Comparison of ENCODE assay signal across 9 mouse cellular contexts in genomic region chr14:61309593-61309992, GRCm38 (mm10). TPM values are rescaled to one million over a fixed set of nuclear protein-coding genes. Genes with fewer than 3 reads are reported as not detected.
DNase-seq lines count a peak whose midpoint lies in the region; ATAC-seq lines count a peak whose summit lies in the region.
"Had no signal": no experiment of that assay in that cellular context is flagged by ENCODE, and none has a peak within 500 bp of the region (broad histone marks: within the 10 kb centered on the region; RNA-seq: fewer than 3 reads in every experiment).

Gene Arl11 (plus strand): TSS chr14:61309753.

- no peaks in the 10 kb centered on the region for H3K36me3 ChIP-seq in midbrain, embryonic 10.5 days
- no peaks in the 10 kb centered on the region for H3K36me3 ChIP-seq in midbrain, embryonic 16.5 days (ENCODE audit: control insufficient read depth, insufficient read depth, low read length)
- no peaks in the 10 kb centered on the region for H3K36me3 ChIP-seq in heart, embryonic 15.5 days
- no peaks in the 10 kb centered on the region for H3K36me3 ChIP-seq in hindbrain, embryonic 14.5 days (replicated peaks; ENCODE audit: control insufficient read depth, insufficient read depth)
- no peaks in the 10 kb centered on the region for H3K36me3 ChIP-seq in kidney, embryonic 14.5 days (ENCODE audit: control insufficient read depth, insufficient read depth, low read length)
- H3K36me3 ChIP-seq in midbrain, embryonic 15.5 days (replicated peaks), result no peaks in the 10 kb centered on the region
- H3K36me3 ChIP-seq: neural tube, embryonic 12.5 days had no signal

- DNase-seq in midbrain, embryonic 10.5 days (ENCODE audit: low spot score), result no peak
- peak; percentile 48 for DNase-seq in lung, postnatal 10 days
- peak; percentile 41 for DNase-seq in thymus, postnatal 14 days
- DNase-seq in hindbrain, embryonic 14.5 days (ENCODE audit: low spot score), result no peak

- no peak within 1 kb of the TSS for H3K9ac ChIP-seq in midbrain, embryonic 16.5 days (ENCODE audit: low read depth, low read length)
- H3K9ac ChIP-seq in heart, embryonic 15.5 days, result no peak within 1 kb of the TSS
- no peak within 1 kb of the TSS for H3K9ac ChIP-seq in hindbrain, embryonic 14.5 days
- H3K9ac ChIP-seq in kidney, embryonic 14.5 days (ENCODE audit: low read depth, low read length), result no peak within 1 kb of the TSS
- no peak within 1 kb of the TSS for H3K9ac ChIP-seq in midbrain, embryonic 15.5 days
- H3K9ac ChIP-seq: neural tube, embryonic 12.5 days had no signal

- H3K9me3 ChIP-seq in midbrain, embryonic 10.5 days (replicated peaks), result no peaks in the 10 kb centered on the region
- H3K9me3 ChIP-seq in midbrain, embryonic 16.5 days (replicated peaks; ENCODE audit: control insufficient read depth, low read length, poor library complexity, severe bottlenecking), result no peaks in the 10 kb centered on the region
- H3K9me3 ChIP-seq in heart, embryonic 15.5 days (replicated peaks), result no peaks in the 10 kb centered on the region
- no peaks in the 10 kb centered on the region for H3K9me3 ChIP-seq in hindbrain, embryonic 14.5 days (ENCODE audit: control insufficient read depth, low read length)
- no peaks in the 10 kb centered on the region for H3K9me3 ChIP-seq in kidney, embryonic 14.5 days (ENCODE audit: control insufficient read depth, low read length)
- H3K9me3 ChIP-seq in midbrain, embryonic 15.5 days, result no peaks in the 10 kb centered on the region
- H3K9me3 ChIP-seq: neural tube, embryonic 12.5 days had no signal

- H3K27ac ChIP-seq in midbrain, embryonic 10.5 days (replicated peaks), result 0 out of 2 replicates have a peak within 1 kb of the TSS, but pooled peaks have one; percentile 49
- no peak within 1 kb of the TSS for H3K27ac ChIP-seq in midbrain, embryonic 16.5 days (ENCODE audit: low read length)
- H3K27ac ChIP-seq in heart, embryonic 15.5 days, result peak within 1 kb of the TSS; percentile 13
- no peak within 1 kb of the TSS for H3K27ac ChIP-seq in hindbrain, embryonic 14.5 days
- no peak within 1 kb of the TSS; the same call in 1 of the 2 replicates for H3K27ac ChIP-seq in kidney, embryonic 14.5 days (ENCODE audit: low read depth, low read length)
- H3K27ac ChIP-seq in midbrain, embryonic 15.5 days, result no peak within 1 kb of the TSS
- H3K27ac ChIP-seq: neural tube, embryonic 12.5 days had no signal

- peaks cover 11% of the 10 kb centered on the region for H3K4me1 ChIP-seq in midbrain, embryonic 10.5 days
- H3K4me1 ChIP-seq in midbrain, embryonic 16.5 days (ENCODE audit: control insufficient read depth, insufficient read depth, low read length), result no peaks in the 10 kb centered on the region
- H3K4me1 ChIP-seq in heart, embryonic 15.5 days (replicated peaks), result peaks cover 19% of the 10 kb centered on the region
- 0 out of 2 replicates have a peak, but pooled peaks cover 5% of the 10 kb centered on the region for H3K4me1 ChIP-seq in hindbrain, embryonic 14.5 days (replicated peaks; ENCODE audit: control insufficient read depth, insufficient read depth, low read length)
- H3K4me1 ChIP-seq in kidney, embryonic 14.5 days (ENCODE audit: control insufficient read depth, insufficient read depth, low read length), result peaks cover 11% of the 10 kb centered on the region; the same call in 1 of the 2 replicates
- no peaks in the 10 kb centered on the region for H3K4me1 ChIP-seq in midbrain, embryonic 15.5 days
- H3K4me1 ChIP-seq: neural tube, embryonic 12.5 days had no signal

- 76% methylated on average over 6 of the region's 6 CpGs for WGBS in midbrain, embryonic 10.5 days
- 72% methylated on average over 6 of the region's 6 CpGs for WGBS in midbrain, embryonic 16.5 days
- WGBS in heart, embryonic 15.5 days, result 55% methylated on average over 6 of the region's 6 CpGs
- WGBS in hindbrain, embryonic 14.5 days, result 69% methylated on average over 6 of the region's 6 CpGs
- WGBS in kidney, embryonic 14.5 days, result 55% methylated on average over 6 of the region's 6 CpGs
- WGBS in midbrain, embryonic 15.5 days, result 76% methylated on average over 6 of the region's 6 CpGs

- H3K4me3 ChIP-seq in midbrain, embryonic 10.5 days, result no peak within 1 kb of the TSS
- no peak within 1 kb of the TSS for H3K4me3 ChIP-seq in midbrain, embryonic 16.5 days (ENCODE audit: low read depth, low read length)
- no peak within 1 kb of the TSS for H3K4me3 ChIP-seq in heart, embryonic 15.5 days
- H3K4me3 ChIP-seq in hindbrain, embryonic 14.5 days (replicated peaks; ENCODE audit: low read length), result no peak within 1 kb of the TSS
- H3K4me3 ChIP-seq in kidney, embryonic 14.5 days (ENCODE audit: low read length), result no peak within 1 kb of the TSS
- no peak within 1 kb of the TSS for H3K4me3 ChIP-seq in midbrain, embryonic 15.5 days
- H3K4me3 ChIP-seq: neural tube, embryonic 12.5 days had no signal

- no peak within 1 kb of the TSS for H3K4me2 ChIP-seq in midbrain, embryonic 16.5 days (ENCODE audit: low read length)
- peak within 1 kb of the TSS; percentile 17; the same call in 1 of the 2 replicates for H3K4me2 ChIP-seq in heart, embryonic 15.5 days
- H3K4me2 ChIP-seq in hindbrain, embryonic 14.5 days (replicated peaks), result no peak within 1 kb of the TSS
- H3K4me2 ChIP-seq in kidney, embryonic 14.5 days (replicated peaks; ENCODE audit: low read depth, low read length), result no peak within 1 kb of the TSS
- no peak within 1 kb of the TSS for H3K4me2 ChIP-seq in midbrain, embryonic 15.5 days
- H3K4me2 ChIP-seq: neural tube, embryonic 12.5 days had no signal

- no peaks in the 10 kb centered on the region for H3K27me3 ChIP-seq in midbrain, embryonic 10.5 days (ENCODE audit: low read depth, poor library complexity, severe bottlenecking)
- no peaks in the 10 kb centered on the region for H3K27me3 ChIP-seq in midbrain, embryonic 16.5 days (ENCODE audit: control insufficient read depth, insufficient read depth, low read depth, low read length)
- H3K27me3 ChIP-seq in heart, embryonic 15.5 days, result no peaks in the 10 kb centered on the region
- no peaks in the 10 kb centered on the region for H3K27me3 ChIP-seq in hindbrain, embryonic 14.5 days (ENCODE audit: control insufficient read depth, insufficient read depth, low read length)
- H3K27me3 ChIP-seq in kidney, embryonic 14.5 days (ENCODE audit: control insufficient read depth, insufficient read depth, low read length), result no peaks in the 10 kb centered on the region
- H3K27me3 ChIP-seq in midbrain, embryonic 15.5 days (replicated peaks), result no peaks in the 10 kb centered on the region
- H3K27me3 ChIP-seq: neural tube, embryonic 12.5 days had no signal

- ATAC-seq in midbrain, embryonic 16.5 days, result no peak
- ATAC-seq in heart, embryonic 15.5 days (replicated peaks; ENCODE audit: insufficient number of reproducible peaks, insufficient read depth, low FRiP score, low read depth), result no peak
- no peak for ATAC-seq in hindbrain, embryonic 14.5 days (ENCODE audit: low FRiP score)
- no peak for ATAC-seq in kidney, embryonic 14.5 days (ENCODE audit: low FRiP score, low TSS enrichment)
- no peak for ATAC-seq in midbrain, embryonic 15.5 days (replicated peaks)

RNA-seq across cellular contexts. Expression of gene Arl11, which starts in this region (rescaled TPM):
- 0.15 and 0.56 TPM in 2 replicates for polyA plus RNA-seq in midbrain, embryonic 10.5 days (2016; fragmentation: Nextera tagmentation; extraction: Ambion mirVana)
- 0.46 and 0.64 TPM in 2 replicates for polyA plus RNA-seq in midbrain, embryonic 16.5 days (2015; fragmentation: Nextera tagmentation; extraction: Ambion mirVana)
- polyA plus RNA-seq in heart, embryonic 15.5 days (2015; fragmentation: Nextera tagmentation; extraction: Ambion mirVana), result 0.53 and 1.3 TPM in 2 replicates
- 0.25 and 0.82 TPM in 2 replicates for polyA plus RNA-seq in hindbrain, embryonic 14.5 days (2014; fragmentation: Nextera tagmentation; extraction: Ambion mirVana)
- 0.85 and 1.1 TPM in 2 replicates for polyA plus RNA-seq in kidney, embryonic 14.5 days (2014; fragmentation: Nextera tagmentation; extraction: Ambion mirVana)
- 0.45 and 0.48 TPM in 2 replicates for polyA plus RNA-seq in midbrain, embryonic 15.5 days (2015; fragmentation: Nextera tagmentation; extraction: Ambion mirVana)

Comparison
In these comparisons a context has a peak if more than half of its experiments do, and no peak if none do; other contexts are left out.
1. H3K27ac ChIP-seq: peak in midbrain, embryonic 10.5 days (single experiment) and heart, embryonic 15.5 days (single experiment); none in midbrain, embryonic 16.5 days (single experiment), hindbrain, embryonic 14.5 days (single experiment), kidney, embryonic 14.5 days (single experiment) and midbrain, embryonic 15.5 days (single experiment).
2. DNase-seq: peak in lung, postnatal 10 days (single experiment) and thymus, postnatal 14 days (single experiment); none in midbrain, embryonic 10.5 days (single experiment) and hindbrain, embryonic 14.5 days (single experiment).